Mouse (Mus musculus) limb, embryonic 13.5 days (tissue): ENCODE data around the gene Slc22a7. TPM values are rescaled to one million over a fixed set of nuclear protein-coding genes. Genes with fewer than 3 reads are reported as not detected.

Experiments
- ATAC-seq: fragments of 200-750 bp; cut with Nextera tagmentation; 2 replicates; pipeline ENCODE4 v1.8.0; 2017; ENCODE audit warnings: low read depth, moderate number of reproducible peaks, moderate TSS enrichment; ENCODE audit not compliant: low FRiP score
- H3K27ac ChIP-seq: fragments of 300-500 bp; sonication (generic); 2 replicates; pipeline ENCODE4 v1.5.1; 2015; ENCODE audit warnings: inconsistent platforms, mild to moderate bottlenecking, moderate library complexity
- H3K27me3 ChIP-seq: fragments of 300-500 bp; sonication (generic); 2 replicates; pipeline ENCODE4 v1.6.1; 2015; ENCODE audit warnings: mild to moderate bottlenecking, inconsistent platforms
- H3K36me3 ChIP-seq: fragments of 300-500 bp; sonication (generic); 2 replicates; pipeline ENCODE4 v1.6.1; 2015; ENCODE audit warnings: inconsistent platforms, mild to moderate bottlenecking, moderate library complexity
- H3K4me1 ChIP-seq: fragments of 300-500 bp; sonication (generic); 2 replicates; pipeline ENCODE4 v1.6.1; 2015; ENCODE audit warnings: inconsistent platforms
- H3K4me2 ChIP-seq: fragments of 300-500 bp; sonication (generic); replicated peaks from 2 replicates; pipeline ENCODE4 v1.6.1; 2015; ENCODE audit warnings: inconsistent platforms, mild to moderate bottlenecking, moderate library complexity
- H3K4me3 ChIP-seq: fragments of 300-500 bp; sonication (generic); 2 replicates; pipeline ENCODE4 v1.5.1; 2015; ENCODE audit warnings: moderate library complexity, mild to moderate bottlenecking, inconsistent platforms
- H3K9ac ChIP-seq: fragments of 300-500 bp; sonication (generic); 2 replicates; pipeline ENCODE4 v1.6.1; 2015; ENCODE audit warnings: mild to moderate bottlenecking, inconsistent platforms
- H3K9me3 ChIP-seq: fragments of 300-500 bp; sonication (generic); 2 replicates; pipeline ENCODE4 v1.6.1; 2016; ENCODE audit warnings: inconsistent platforms
- WGBS: fragments of 180-500 bp; shearing (Covaris S2); methylation state at CpG from one replicate; pipeline ENCODE4 v1.1.7; 2015; 5-methylcytosine and 5-hydroxymethylcytosine counted together
- polyA plus RNA-seq: library from polyadenylated mRNA; unstranded; fragments of >200 nt; fragmentation: Nextera tagmentation; extraction: Ambion mirVana; gene quantifications from 2 replicates; pipeline ENCODE4 v1.2.1, GENCODE M21; 2015

Gene Slc22a7
- polyA plus RNA-seq, 1 experiment from 2014 or later, result not detected

DNA sequence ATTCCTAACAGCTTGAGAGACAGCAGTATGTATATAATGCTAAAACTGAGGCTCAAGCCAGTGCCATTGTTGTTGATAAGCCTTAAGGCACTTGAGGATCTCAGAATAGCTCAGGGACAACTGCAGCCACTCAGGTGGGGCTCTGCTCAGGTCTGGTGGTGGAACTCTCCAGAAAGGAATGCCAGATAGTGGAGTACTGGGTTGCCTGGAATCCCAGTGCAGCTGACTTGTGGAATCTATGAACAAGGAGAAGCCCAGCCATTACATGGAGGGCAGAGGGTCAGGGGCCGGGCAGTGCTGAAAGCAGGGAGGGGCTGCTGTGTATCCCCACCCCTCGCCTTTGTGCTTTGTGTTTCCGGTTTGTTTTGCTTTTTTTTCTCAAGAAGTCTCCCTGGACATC, 20.2 kb upstream of the Slc22a7 start:
- Histone ChIP-seq H3K4me2 (no peak overlapping the region), H3K27me3 (peaks cover 96% of the 10 kb centered on the region), H3K9me3 (no peaks in the 10 kb centered on the region), H3K9ac (no peak overlapping the region), H3K4me3 (no peak overlapping the region), H3K4me1 (peaks cover 38% of the 10 kb centered on the region), H3K36me3 (no peaks in the 10 kb centered on the region), H3K27ac (no peak overlapping the region)
- no peak for ATAC-seq
- 51% methylated on average over 3 of the region's 3 CpGs for WGBS

DNA sequence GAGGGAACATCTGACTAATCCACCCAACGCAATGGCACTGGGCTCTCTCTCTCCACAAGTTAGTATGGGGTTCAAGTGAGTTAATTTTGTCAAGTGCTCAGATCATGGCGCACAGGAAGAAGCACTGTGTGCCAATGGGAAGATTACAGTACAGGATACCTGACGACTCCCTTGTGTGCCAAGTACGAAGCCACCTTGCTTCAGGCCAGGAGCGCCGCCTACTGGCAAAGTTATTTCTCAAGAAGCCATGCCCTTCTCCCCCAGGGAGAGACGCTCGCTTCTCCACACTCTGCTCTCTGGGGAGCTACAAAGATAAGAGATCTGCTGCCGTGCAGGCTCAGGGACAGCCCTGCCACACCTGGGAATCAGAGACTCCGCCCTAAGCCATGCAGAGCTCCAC, 19.5 kb upstream of the Slc22a7 start:
- H3K27ac ChIP-seq, result no peak overlapping the region
- H3K4me3 ChIP-seq, result no peak overlapping the region

DNA sequence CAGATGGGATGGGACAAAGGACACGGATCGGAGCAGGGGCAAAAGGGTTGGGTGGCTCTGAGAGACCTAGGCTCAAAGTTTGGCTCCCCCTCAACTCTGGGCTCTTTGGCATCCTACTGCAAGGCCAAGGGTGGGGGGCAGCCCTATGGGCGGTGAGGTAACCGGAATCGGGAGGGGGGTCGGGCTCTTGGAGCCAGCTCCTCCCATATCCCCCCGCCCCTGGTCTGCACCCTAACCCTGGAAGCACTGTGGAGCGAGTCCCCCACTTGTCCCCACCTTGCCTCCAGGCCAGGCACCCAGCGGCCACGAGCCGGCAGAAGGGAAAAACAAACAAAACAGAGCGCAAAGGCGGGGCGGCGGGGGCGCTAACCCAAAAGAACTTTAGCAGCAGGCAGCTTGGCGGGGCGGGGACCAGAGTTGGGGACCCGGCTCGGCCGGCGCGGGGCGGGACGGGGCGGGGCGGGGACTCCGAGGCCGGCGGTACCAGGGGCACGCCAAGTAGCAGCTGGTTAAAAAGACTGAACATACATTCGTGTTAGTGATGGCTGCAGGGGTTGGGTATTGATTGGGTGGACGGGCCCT, 16.9 kb upstream of the Slc22a7 start:
- H3K4me3 ChIP-seq, result peak overlapping the region; percentile 47
- no peaks in the 10 kb centered on the region for H3K9me3 ChIP-seq
- whole genome bisulfite sequencing, result under 1% methylated on average over 33 of the region's 33 CpGs
- H3K9ac ChIP-seq, result peak overlapping the region; percentile 55
- H3K36me3 ChIP-seq, result no peaks in the 10 kb centered on the region
- peaks cover 29% of the 10 kb centered on the region for H3K4me1 ChIP-seq
- peaks cover 90% of the 10 kb centered on the region for H3K27me3 ChIP-seq
- peak overlapping the region; percentile 90 for H3K4me2 ChIP-seq
- ATAC-seq, result peak; percentile 59
- H3K27ac ChIP-seq, result no peak overlapping the region

More for the DNA sequence above, 19.5 kb upstream of the Slc22a7 start:
- Histone ChIP-seq H3K4me2 (no peak overlapping the region), H3K9me3 (no peaks in the 10 kb centered on the region), H3K27me3 (peaks cover 96% of the 10 kb centered on the region), H3K4me1 (peaks cover 42% of the 10 kb centered on the region), H3K9ac (no peak overlapping the region), H3K36me3 (no peaks in the 10 kb centered on the region)
- no peak for ATAC-seq
- 13% methylated on average over 10 of the region's 10 CpGs for WGBS

DNA sequence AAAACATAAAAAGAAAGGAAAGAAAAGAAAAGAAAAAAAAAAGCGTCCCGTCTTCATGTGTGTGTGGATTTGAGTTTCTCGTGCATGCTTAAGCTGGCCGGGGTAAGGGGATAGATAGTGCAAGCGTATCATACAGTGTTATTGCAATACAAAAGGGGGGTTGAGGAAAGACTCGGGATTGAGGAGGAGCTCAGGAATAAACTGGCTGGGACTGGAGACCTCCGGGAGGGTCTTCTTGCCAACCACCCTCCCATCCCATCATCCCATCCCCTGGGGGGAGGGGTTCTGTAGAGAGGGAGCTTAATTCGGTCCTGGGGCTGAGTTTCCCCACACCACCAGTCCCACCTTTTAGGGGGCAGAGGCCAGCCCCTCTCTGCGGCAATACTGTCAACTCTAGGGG, 16.3 kb upstream of the Slc22a7 start:
- H3K9ac ChIP-seq, result peak overlapping the region; percentile 55
- WGBS, result 1% methylated on average over 9 of the region's 9 CpGs

DNA sequence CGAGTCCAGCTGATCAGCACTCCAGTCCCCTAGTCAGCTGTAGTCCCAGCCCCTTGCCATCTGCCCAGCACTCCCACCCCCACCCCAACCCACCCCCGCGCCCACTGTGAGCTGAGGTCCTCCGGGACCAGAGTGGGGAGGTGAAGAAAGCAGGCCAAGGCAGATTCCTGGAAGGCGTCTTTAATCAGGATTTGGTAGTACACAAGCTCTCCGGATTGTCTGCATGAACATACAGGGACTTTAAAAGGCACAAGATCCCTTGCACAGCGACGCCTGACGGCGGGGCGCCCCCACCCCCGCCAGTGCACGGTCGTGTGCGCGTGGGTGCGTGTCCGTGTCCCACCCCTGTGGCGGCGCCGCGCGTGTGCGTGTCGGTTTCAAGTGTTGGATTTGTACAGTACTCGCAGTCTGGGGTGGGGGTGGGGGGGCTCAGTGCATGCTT, 15.7 kb upstream of the Slc22a7 start:
- Histone ChIP-seq H3K4me1 (peaks cover 29% of the 10 kb centered on the region), H3K36me3 (no peaks in the 10 kb centered on the region), H3K4me2 (peak overlapping the region; percentile 90), H3K9ac (peak overlapping the region; percentile 55), H3K27ac (no peak overlapping the region), H3K4me3 (peak overlapping the region; percentile 47), H3K9me3 (no peaks in the 10 kb centered on the region), H3K27me3 (peaks cover 80% of the 10 kb centered on the region)
- ATAC-seq, result 0 out of 2 replicates have a peak, but pooled peaks have one; percentile 32
- WGBS, result 2% methylated on average over 26 of the region's 26 CpGs

More for the DNA sequence above, 16.3 kb upstream of the Slc22a7 start:
- Histone ChIP-seq H3K27me3 (peaks cover 84% of the 10 kb centered on the region), H3K4me1 (peaks cover 29% of the 10 kb centered on the region), H3K4me2 (peak overlapping the region; percentile 90), H3K36me3 (no peaks in the 10 kb centered on the region), H3K27ac (no peak overlapping the region), H3K9me3 (no peaks in the 10 kb centered on the region), H3K4me3 (peak overlapping the region; percentile 47)
- no peak for ATAC-seq

DNA sequence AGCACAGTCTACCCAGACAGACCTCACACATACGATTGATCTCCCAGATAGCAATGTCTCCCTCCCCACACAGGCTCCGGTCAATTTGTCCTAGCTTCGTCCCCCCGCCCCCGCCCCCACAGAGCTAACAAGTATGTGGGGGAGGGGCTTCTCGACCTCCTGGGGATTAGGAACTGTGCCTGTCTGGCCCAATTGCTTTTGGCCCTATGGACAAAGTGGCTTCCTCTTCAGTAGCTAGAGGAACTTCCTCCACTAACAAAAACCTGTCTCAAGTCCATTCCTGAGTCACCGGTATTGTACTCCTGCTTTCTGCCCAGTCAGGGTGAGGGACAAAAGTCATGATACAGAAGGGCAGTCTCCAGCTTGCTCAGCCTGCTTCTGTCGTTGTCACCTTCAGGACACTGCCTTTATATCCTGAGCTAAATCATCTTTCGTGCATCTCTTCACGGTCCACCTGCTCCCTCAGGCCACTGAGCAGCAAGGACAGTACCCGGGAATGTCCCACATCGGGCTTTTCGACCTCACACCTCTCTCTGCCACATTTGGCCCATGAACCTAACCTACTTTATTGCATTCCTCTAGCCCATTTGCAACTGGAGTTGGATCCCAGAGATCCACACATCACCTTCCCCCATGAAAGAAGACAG, 15.2 kb upstream of the Slc22a7 start:
- 4% methylated on average over 13 of the region's 13 CpGs for WGBS
- peaks cover 29% of the 10 kb centered on the region for H3K4me1 ChIP-seq
- peak overlapping the region; percentile 47 for H3K4me3 ChIP-seq
- H3K27me3 ChIP-seq, result peaks cover 80% of the 10 kb centered on the region
- ATAC-seq, result no peak
- H3K4me2 ChIP-seq, result peak overlapping the region; percentile 90
- no peak overlapping the region for H3K27ac ChIP-seq
- H3K9me3 ChIP-seq, result no peaks in the 10 kb centered on the region
- no peaks in the 10 kb centered on the region for H3K36me3 ChIP-seq
- no peak overlapping the region for H3K9ac ChIP-seq

DNA sequence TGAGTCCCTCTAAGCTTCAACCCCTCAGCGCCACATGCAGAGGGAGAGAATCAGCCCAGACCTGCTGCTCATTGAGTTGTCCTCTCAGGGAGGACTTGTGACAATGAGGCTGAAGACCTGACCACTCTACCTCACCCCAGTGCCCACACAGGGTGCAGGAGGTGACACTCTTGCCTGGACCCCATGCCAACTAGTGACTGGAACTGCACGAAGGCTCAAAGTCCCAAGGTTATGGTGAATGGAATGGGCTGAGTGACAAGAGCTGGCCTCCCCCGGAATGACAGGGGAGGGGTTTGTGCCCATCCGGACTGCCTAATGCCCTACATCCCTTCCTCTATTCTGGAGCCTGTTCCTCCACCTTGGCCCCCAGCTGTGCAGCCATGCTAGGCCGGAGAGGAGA, 14.4 kb upstream of the Slc22a7 start:
- ATAC-seq, result no peak
- H3K27me3 ChIP-seq, result peaks cover 80% of the 10 kb centered on the region

DNA sequence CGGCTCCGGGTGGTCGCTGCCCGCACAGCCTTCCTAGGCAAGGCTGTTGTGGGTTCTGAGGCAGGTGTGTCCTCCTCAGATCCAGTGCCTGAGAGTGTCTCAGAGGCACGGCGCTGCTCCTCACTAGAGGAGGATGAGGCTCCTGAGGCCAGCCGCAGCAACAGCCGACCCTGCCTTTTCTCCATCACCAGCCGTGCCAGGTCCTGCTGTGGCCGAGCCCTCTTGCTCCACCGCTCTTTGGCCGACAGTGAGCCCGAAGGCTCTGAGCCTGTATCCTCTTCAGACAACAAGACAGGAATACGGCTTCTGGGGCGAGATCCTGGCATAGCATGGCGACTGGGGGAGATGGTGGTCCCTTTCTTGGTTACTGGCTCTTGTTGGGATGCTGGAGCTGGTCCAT, 8.0 kb upstream of the Slc22a7 start:
- Histone ChIP-seq H3K4me3 (no peak overlapping the region), H3K27ac (no peak overlapping the region), H3K9me3 (no peaks in the 10 kb centered on the region), H3K4me2 (no peak overlapping the region), H3K36me3 (no peaks in the 10 kb centered on the region), H3K27me3 (peaks cover 86% of the 10 kb centered on the region), H3K9ac (no peak overlapping the region), H3K4me1 (peaks cover 14% of the 10 kb centered on the region)
- ATAC-seq, result no peak
- 95% methylated on average over 16 of the region's 16 CpGs for WGBS

More for the DNA sequence above, 14.4 kb upstream of the Slc22a7 start:
- Histone ChIP-seq H3K36me3 (no peaks in the 10 kb centered on the region), H3K4me1 (peaks cover 29% of the 10 kb centered on the region), H3K9ac (no peak overlapping the region), H3K4me2 (no peak overlapping the region), H3K27ac (no peak overlapping the region), H3K9me3 (no peaks in the 10 kb centered on the region), H3K4me3 (no peak overlapping the region)
- WGBS, result 24% methylated on average over 5 of the region's 5 CpGs

DNA sequence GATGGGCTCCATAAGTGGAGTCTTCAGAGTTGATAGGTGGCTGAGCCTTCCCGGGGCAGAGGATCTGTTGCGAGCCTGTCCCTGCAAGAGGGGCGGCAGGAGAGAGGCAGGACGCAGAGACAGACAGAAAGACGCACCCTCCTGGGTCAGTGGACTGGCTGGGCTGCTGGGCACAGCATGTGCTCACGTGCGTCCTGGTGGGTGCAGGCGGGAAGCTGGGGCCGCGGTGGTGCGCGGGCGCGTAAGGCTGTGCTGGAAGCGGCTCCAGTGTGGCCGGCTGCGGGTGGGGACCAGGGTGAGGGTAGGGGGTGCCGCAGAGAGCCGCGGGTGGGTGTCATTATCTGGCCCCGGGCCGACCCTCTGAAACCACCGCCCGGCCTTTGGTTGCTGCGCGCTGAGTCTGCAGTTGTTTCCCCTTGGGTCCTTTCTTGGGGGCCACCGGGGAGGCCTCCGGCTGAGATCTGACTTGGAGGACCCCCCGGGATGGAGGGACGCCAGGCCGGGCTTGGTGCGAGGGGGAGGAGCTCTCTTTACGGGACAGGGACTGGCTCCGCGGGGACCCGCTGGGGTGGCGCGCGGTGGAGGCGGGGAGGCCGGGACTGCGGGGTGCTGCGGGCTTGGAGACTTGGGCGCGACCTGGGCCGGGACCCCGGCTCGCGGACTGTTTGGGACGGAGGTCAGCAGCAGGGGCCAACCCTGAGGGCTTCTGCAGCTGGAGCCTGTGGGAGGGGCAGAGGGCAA, 6.8 kb upstream of the Slc22a7 start:
- Histone ChIP-seq H3K4me2 (peak overlapping the region; percentile 70), H3K9me3 (no peaks in the 10 kb centered on the region), H3K4me1 (peaks cover 14% of the 10 kb centered on the region), H3K9ac (peak overlapping the region; percentile 59), H3K36me3 (no peaks in the 10 kb centered on the region), H3K4me3 (peak overlapping the region; percentile 42), H3K27me3 (peaks cover 85% of the 10 kb centered on the region), H3K27ac (no peak overlapping the region)
- peak; percentile 33; the same call in 1 of the 2 replicates for ATAC-seq
- whole genome bisulfite sequencing, result under 1% methylated on average over 50 of the region's 50 CpGs

DNA sequence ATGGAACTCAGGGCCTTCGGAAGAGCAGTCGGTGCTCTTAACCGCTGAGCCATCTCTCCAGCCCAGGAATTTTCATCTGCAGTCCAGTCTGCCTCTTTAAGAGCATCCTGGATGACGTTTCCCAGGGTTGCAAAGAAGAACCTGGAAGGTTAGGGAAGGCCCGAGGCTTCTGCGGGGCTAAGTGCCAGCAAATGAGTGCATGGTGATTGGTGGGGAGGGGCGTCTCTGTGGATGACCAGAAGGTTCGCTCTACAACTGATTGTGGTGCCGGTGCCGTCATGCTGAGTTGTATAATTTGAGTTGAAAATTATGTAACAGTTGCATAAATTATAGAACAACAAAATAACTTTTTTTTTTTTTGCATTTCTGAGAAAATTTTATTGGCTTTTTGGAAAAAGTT, 919 bp upstream of the Slc22a7 start:
- peaks cover 62% of the 10 kb centered on the region for H3K27me3 ChIP-seq
- ATAC-seq, result no peak
- H3K4me1 ChIP-seq, result peaks cover 12% of the 10 kb centered on the region; the same call in 1 of the 2 replicates
- H3K27ac ChIP-seq, result no peak overlapping the region
- WGBS, result 91% methylated on average over 10 of the region's 10 CpGs
- H3K4me2 ChIP-seq, result no peak overlapping the region
- no peak overlapping the region for H3K4me3 ChIP-seq
- no peak overlapping the region for H3K9ac ChIP-seq
- H3K9me3 ChIP-seq, result no peaks in the 10 kb centered on the region
- H3K36me3 ChIP-seq, result no peaks in the 10 kb centered on the region

DNA sequence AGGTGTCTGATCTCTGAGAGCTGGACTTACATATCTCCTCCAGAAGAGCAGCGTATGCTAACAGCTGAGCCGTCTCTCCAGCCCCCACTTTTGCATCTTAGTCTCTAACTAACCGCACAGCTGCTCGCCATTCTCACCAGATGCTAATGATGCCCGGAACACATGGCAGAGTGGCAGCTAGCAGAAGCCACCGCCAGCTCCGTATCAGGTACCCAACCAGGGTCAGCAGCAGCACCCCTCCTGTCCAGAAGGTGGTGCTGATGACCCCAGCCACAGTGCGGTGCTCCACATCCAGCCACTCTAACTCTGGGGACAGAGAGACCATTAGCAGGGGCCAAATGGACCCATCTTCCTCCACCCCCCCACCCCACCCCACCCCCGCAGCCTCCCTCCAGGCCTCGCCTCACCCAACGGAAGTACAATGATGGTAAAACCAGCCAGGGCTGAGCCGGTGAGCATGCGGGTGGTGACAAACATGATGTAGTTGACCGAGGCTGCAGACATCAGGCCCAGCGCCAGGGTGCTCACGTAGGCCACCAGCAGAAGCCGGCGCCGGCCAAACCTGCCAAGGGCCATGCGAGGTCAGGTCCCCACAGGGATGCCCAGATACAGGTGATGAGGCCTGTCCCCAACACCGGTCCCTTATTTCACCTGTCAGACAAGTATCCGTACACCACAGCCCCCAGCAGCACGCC, 1.4 kb downstream of the Slc22a7 start:
- ATAC-seq, result no peak; the same call in 1 of the 2 replicates
- 19% methylated on average over 23 of the region's 23 CpGs for WGBS
- Histone ChIP-seq H3K4me1 (peaks cover 9% of the 10 kb centered on the region; the same call in 1 of the 2 replicates), H3K27me3 (peaks cover 49% of the 10 kb centered on the region), H3K9me3 (no peaks in the 10 kb centered on the region), H3K4me3 (no peak overlapping the region), H3K27ac (no peak overlapping the region), H3K4me2 (peak overlapping the region; percentile 32), H3K36me3 (no peaks in the 10 kb centered on the region), H3K9ac (no peak overlapping the region)

DNA sequence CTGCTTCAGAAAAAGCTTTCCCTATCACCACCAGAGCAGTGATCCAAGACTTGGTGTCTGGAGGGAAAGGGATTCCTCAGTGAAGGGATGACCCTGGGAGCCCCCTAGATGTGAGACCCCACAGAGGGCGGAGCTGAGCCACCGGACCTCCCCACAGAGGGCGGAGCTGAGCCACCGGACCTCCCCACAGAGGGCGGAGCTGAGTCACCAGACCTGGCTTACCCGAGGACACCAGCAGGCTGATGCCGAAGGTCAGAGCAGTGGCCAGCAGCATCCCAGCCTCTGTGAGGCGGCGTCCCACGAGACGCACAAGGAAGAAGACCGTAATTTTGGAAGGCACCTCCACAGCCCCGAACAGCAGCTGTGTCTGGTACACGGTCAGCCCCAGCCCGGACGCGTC, 4.6 kb downstream of the Slc22a7 start:
- peaks cover 51% of the 10 kb centered on the region for H3K27me3 ChIP-seq
- H3K4me3 ChIP-seq, result peak overlapping the region; percentile 27
- peak overlapping the region; percentile 57 for H3K4me2 ChIP-seq
- H3K9me3 ChIP-seq, result no peaks in the 10 kb centered on the region
- no peaks in the 10 kb centered on the region for H3K36me3 ChIP-seq
- no peak overlapping the region for H3K9ac ChIP-seq
- ATAC-seq, result no peak
- H3K27ac ChIP-seq, result no peak overlapping the region
- 4% methylated on average over 17 of the region's 17 CpGs for WGBS
- peaks cover 9% of the 10 kb centered on the region; the same call in 1 of the 2 replicates for H3K4me1 ChIP-seq
